Mouse (Mus musculus) liver, embryonic 15.5 days (tissue): Measurements from ENCODE around the gene Mgat4e. TPM values are rescaled to one million over a fixed set of nuclear protein-coding genes. Genes with fewer than 3 reads are reported as not detected.

ENCODE experiments used
- ATAC-seq: fragments of 200-750 bp; cut with Nextera tagmentation; 2 replicates; pipeline ENCODE4 v1.8.0; 2017; ENCODE audit warnings: moderate number of reproducible peaks, mild to moderate bottlenecking, moderate library complexity; ENCODE audit not compliant: insufficient read depth
- H3K27ac ChIP-seq: fragments of 300-500 bp; sonication (generic); replicated peaks from 2 replicates; pipeline ENCODE4 v1.5.1; 2015; ENCODE audit warnings: mild to moderate bottlenecking, inconsistent platforms
- H3K27me3 ChIP-seq: fragments of 300-500 bp; sonication (generic); 2 replicates; pipeline ENCODE4 v1.6.1; 2015; ENCODE audit warnings: mild to moderate bottlenecking, inconsistent platforms
- H3K36me3 ChIP-seq: fragments of 300-500 bp; sonication (generic); replicated peaks from 2 replicates; pipeline ENCODE4 v1.6.1; 2015; ENCODE audit warnings: moderate library complexity, mild to moderate bottlenecking, inconsistent platforms
- H3K4me1 ChIP-seq: fragments of 300-500 bp; sonication (generic); replicated peaks from 2 replicates; pipeline ENCODE4 v1.6.1; 2015; ENCODE audit warnings: inconsistent platforms
- H3K4me2 ChIP-seq: fragments of 300-500 bp; sonication (generic); 2 replicates; pipeline ENCODE4 v1.6.1; 2015; ENCODE audit warnings: moderate library complexity, mild to moderate bottlenecking, inconsistent platforms
- H3K4me3 ChIP-seq: fragments of 300-500 bp; sonication (generic); replicated peaks from 2 replicates; pipeline ENCODE4 v1.5.1; 2015; ENCODE audit warnings: mild to moderate bottlenecking, inconsistent platforms
- H3K9ac ChIP-seq: fragments of 300-500 bp; sonication (generic); 2 replicates; pipeline ENCODE4 v1.6.1; 2015; ENCODE audit warnings: moderate library complexity, mild to moderate bottlenecking, inconsistent platforms
- H3K9me3 ChIP-seq: fragments of 300-500 bp; sonication (generic); replicated peaks from 2 replicates; pipeline ENCODE4 v1.6.1; 2016; ENCODE audit warnings: inconsistent platforms
- WGBS: fragments of 180-500 bp; shearing (Covaris S2); methylation state at CpG from one replicate; pipeline ENCODE4 v1.1.7; 2015; ENCODE audit warnings: mixed read lengths; ENCODE audit not compliant: insufficient replicate concordance; 5-methylcytosine and 5-hydroxymethylcytosine counted together
- polyA plus RNA-seq: library from polyadenylated mRNA; unstranded; fragments of >200 nt; fragmentation: Nextera tagmentation; extraction: Ambion mirVana; gene quantifications from 2 replicates; pipeline ENCODE4 v1.2.1, GENCODE M21; 2015

The Mgat4e gene
- polyA plus RNA-seq, 1 experiment from 2014 or later, result not detected

GRCm38 (mm10) chr1:134493496-134493895, 56.0 kb downstream of the Mgat4e start:
- Histone ChIP-seq H3K27me3 (no peaks in the 10 kb centered on the region), H3K9ac (0 out of 2 replicates have a peak overlapping the region, but pooled peaks have one; percentile 78), H3K36me3 (peaks cover 41% of the 10 kb centered on the region), H3K9me3 (no peaks in the 10 kb centered on the region), H3K4me1 (peaks cover 50% of the 10 kb centered on the region), H3K27ac (peak overlapping the region; percentile 96), H3K4me3 (peak overlapping the region; percentile 84; the same call in 1 of the 2 replicates), H3K4me2 (peak overlapping the region; percentile 84)
- no peak for ATAC-seq
- WGBS, result 85% methylated on average over 2 of the region's 2 CpGs

DNA sequence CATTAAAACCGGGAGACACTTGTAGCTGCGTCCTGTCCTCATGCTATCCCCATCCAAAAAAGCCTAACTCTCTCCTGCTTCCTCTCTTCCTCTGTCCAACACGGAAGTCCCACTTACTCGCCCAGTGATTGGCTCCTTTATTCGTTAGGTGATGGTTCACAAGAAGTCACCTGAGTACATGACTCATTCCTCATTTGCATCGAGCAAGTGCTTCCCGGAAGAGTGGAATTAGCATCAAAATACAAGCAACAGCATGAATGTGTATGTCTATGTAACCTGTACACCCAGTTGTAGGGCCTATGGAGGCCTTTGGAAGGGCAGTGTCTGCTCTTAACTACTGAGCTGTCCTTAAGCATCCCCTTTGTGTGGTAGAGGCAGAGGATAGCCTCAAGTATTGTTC, 57.2 kb downstream of the Mgat4e start:
- no peaks in the 10 kb centered on the region for H3K9me3 ChIP-seq
- peak overlapping the region; percentile 73; the same call in 1 of the 2 replicates for H3K27ac ChIP-seq
- no peak overlapping the region for H3K9ac ChIP-seq
- no peaks in the 10 kb centered on the region for H3K27me3 ChIP-seq
- no peak overlapping the region for H3K4me2 ChIP-seq
- no peak for ATAC-seq
- no peak overlapping the region for H3K4me3 ChIP-seq
- 76% methylated on average over 7 of the region's 7 CpGs for WGBS
- H3K36me3 ChIP-seq, result peaks cover 53% of the 10 kb centered on the region
- peaks cover 49% of the 10 kb centered on the region for H3K4me1 ChIP-seq

Other genes starting within 250 kb of the Mgat4e start
- gene Ppfia4, start 216.8 kb downstream of the Mgat4e start, polyA plus RNA-seq, result 1.8 and 2.1 TPM in 2 replicates
- 49.8 and 53.9 TPM in 2 replicates for gene Tmem183a, start 187.7 kb downstream of the Mgat4e start, polyA plus RNA-seq
- not detected in 2 replicates for gene 4933406M09Rik, start 163.7 kb downstream of the Mgat4e start, polyA plus RNA-seq
- 17.3 and 17.4 TPM in 2 replicates for gene Cyb5r1, start 144.1 kb downstream of the Mgat4e start, polyA plus RNA-seq
- 162 and 178 TPM in 2 replicates for gene Adipor1, start 134.3 kb downstream of the Mgat4e start, polyA plus RNA-seq
- gene Klhl12, start 94.2 kb downstream of the Mgat4e start, polyA plus RNA-seq, result 35.3 and 39.2 TPM in 2 replicates
- gene Rabif, start 55.0 kb downstream of the Mgat4e start, polyA plus RNA-seq, result 15.8 and 16.5 TPM in 2 replicates
- 5.6 TPM in 2 replicates for gene Kdm5b, start 10.5 kb upstream of the Mgat4e start, polyA plus RNA-seq
- gene Syt2, start 97.0 kb upstream of the Mgat4e start, polyA plus RNA-seq, result 0.03 and 0.06 TPM in 2 replicates